Mouse (Mus musculus) forebrain, postnatal 0 days (tissue): Measurements from ENCODE around the gene Ddah1. TPM values are rescaled to one million over a fixed set of nuclear protein-coding genes. Genes with fewer than 3 reads are reported as not detected.

ENCODE experiments used
- ATAC-seq: fragments of 200-750 bp; cut with Nextera tagmentation; 2 replicates; pipeline ENCODE4 v1.8.0; 2017; ENCODE audit warnings: mild to moderate bottlenecking, moderate library complexity
- DNase-seq: peaks from one replicate; pipeline ENCODE4 v3.0.0-alpha.2; 2015
- H3K27ac ChIP-seq: fragments of 300-500 bp; sonication (generic); 2 replicates; pipeline ENCODE4 v1.5.1; 2014; ENCODE audit warnings: low read depth, mild to moderate bottlenecking, antibody characterized with exemption, low read length, moderate library complexity, mixed read lengths
- H3K27me3 ChIP-seq: fragments of 300-500 bp; sonication (generic); 2 replicates; pipeline ENCODE4 v1.6.1; 2014; ENCODE audit warnings: mild to moderate bottlenecking, low read length, mixed read lengths; ENCODE audit not compliant: insufficient read depth
- H3K36me3 ChIP-seq: fragments of 300-500 bp; sonication (generic); 2 replicates; pipeline ENCODE4 v1.6.1; 2014; ENCODE audit warnings: mild to moderate bottlenecking, moderate library complexity; ENCODE audit not compliant: insufficient read depth
- H3K4me1 ChIP-seq: fragments of 300-500 bp; sonication (generic); 2 replicates; pipeline ENCODE4 v1.6.1; 2014; ENCODE audit warnings: antibody characterized with exemption; ENCODE audit not compliant: insufficient read depth
- H3K4me2 ChIP-seq: fragments of 300-500 bp; sonication (generic); 2 replicates; pipeline ENCODE4 v1.6.1; 2014; ENCODE audit warnings: low read depth, mild to moderate bottlenecking, moderate library complexity
- H3K4me3 ChIP-seq: fragments of 300-500 bp; sonication (generic); 2 replicates; pipeline ENCODE4 v1.5.1; 2014; ENCODE audit warnings: low read depth, low read length, mixed read lengths
- H3K9ac ChIP-seq: fragments of 300-500 bp; sonication (generic); 2 replicates; pipeline ENCODE4 v1.6.1; 2014; ENCODE audit warnings: mild to moderate bottlenecking
- H3K9me3 ChIP-seq: fragments of 300-500 bp; sonication (generic); 2 replicates; pipeline ENCODE4 v1.6.1; 2016; ENCODE audit warnings: low read length
- CTCF ChIP-seq: sonication (generic); IDR thresholded peaks from 2 replicates; pipeline ENCODE4 v1.5.1; 2016; ENCODE audit warnings: antibody characterized with exemption, control low read depth, low read depth
- WGBS: fragments of 180-500 bp; shearing (Covaris S2); extraction: QIAGEN DNeasy Blood & Tissue Kit; methylation state at CpG from one replicate; pipeline ENCODE4 v1.1.7; 2014; 5-methylcytosine and 5-hydroxymethylcytosine counted together
- polyA plus RNA-seq: library from polyadenylated mRNA; unstranded; fragments of >200 nt; fragmentation: Nextera tagmentation; extraction: Ambion mirVana; gene quantifications from 2 replicates; pipeline ENCODE4 v1.2.1, GENCODE M21; 2015
- total RNA-seq: library from RNA; depleted of rRNA; stranded (reverse); fragments of >200 nt; gene quantifications from 2 replicates; pipeline ENCODE4 v1.2.3, GENCODE M21; 2014

The Ddah1 gene
- total and polyA plus RNA-seq, 2 experiments from 2014 or later, result 147 to 206 TPM

GRCm38 (mm10) chr3:145841961-145842710, 83.7 kb downstream of the Ddah1 start:
- peak; percentile 54 for ATAC-seq
- WGBS, result 65% methylated on average over 12 of the region's 12 CpGs
- Histone ChIP-seq H3K27me3 (no peaks in the 10 kb centered on the region), H3K9me3 (no peaks in the 10 kb centered on the region), H3K4me2 (no peak overlapping the region), H3K4me1 (no peaks in the 10 kb centered on the region), H3K9ac (no peak overlapping the region), H3K4me3 (no peak overlapping the region), H3K27ac (no peak overlapping the region), H3K36me3 (no peaks in the 10 kb centered on the region)
- TF ChIP-seq CTCF, result no peak
- peak; percentile 61 for DNase-seq

- no peak overlapping the region for H3K9ac ChIP-seq
- H3K4me2 ChIP-seq, result no peak overlapping the region
- WGBS, result 90% methylated on average over 3 of the region's 3 CpGs
- no peak overlapping the region for H3K27ac ChIP-seq
- H3K9me3 ChIP-seq, result no peaks in the 10 kb centered on the region
- no peaks in the 10 kb centered on the region for H3K36me3 ChIP-seq
- no peak for DNase-seq
- no peak overlapping the region for H3K4me3 ChIP-seq
- no peaks in the 10 kb centered on the region for H3K27me3 ChIP-seq
- H3K4me1 ChIP-seq, result no peaks in the 10 kb centered on the region
- no peak for TF ChIP-seq CTCF
- ATAC-seq, result no peak
These were observed 85.4 kb downstream of the Ddah1 start for GRCm38 (mm10) chr3:145843836-145844235.

DNA sequence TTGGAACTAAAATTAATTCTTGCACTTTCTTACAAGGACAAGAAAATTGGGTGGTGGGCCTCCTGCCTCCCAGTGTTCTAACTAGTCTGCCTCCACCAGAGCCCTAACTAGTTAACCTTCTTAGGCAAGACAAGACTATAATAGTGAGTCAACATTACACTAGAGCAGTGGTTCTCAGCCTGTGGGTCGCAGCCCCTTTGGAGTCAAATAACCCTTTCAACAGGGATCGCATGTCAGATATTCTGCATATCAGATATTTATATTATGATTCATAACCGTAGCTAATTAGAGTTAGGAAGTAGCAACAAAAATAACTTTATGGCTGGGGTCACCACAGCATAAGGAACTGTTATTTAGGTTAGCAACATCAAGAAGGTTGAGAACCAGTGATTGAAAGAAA, 86.4 kb downstream of the Ddah1 start:
- Histone ChIP-seq H3K27me3 (no peaks in the 10 kb centered on the region), H3K4me3 (no peak overlapping the region), H3K4me2 (no peak overlapping the region), H3K27ac (no peak overlapping the region), H3K4me1 (no peaks in the 10 kb centered on the region), H3K9me3 (no peaks in the 10 kb centered on the region), H3K9ac (no peak overlapping the region), H3K36me3 (no peaks in the 10 kb centered on the region)
- ATAC-seq, result no peak
- 94% methylated on average over 3 of the region's 3 CpGs for WGBS
- TF ChIP-seq CTCF, result no peak
- no peak for DNase-seq

- TF ChIP-seq CTCF, result no peak
- WGBS, result 66% methylated on average over 2 of the region's 2 CpGs
- ATAC-seq, result no peak
These were observed 87.8 kb downstream of the Ddah1 start for GRCm38 (mm10) chr3:145846255-145846654.

GRCm38 (mm10) chr3:145852041-145852440, 93.6 kb downstream of the Ddah1 start:
- no peak overlapping the region for H3K4me2 ChIP-seq
- H3K27ac ChIP-seq, result no peak overlapping the region
- DNase-seq, result no peak
- H3K4me3 ChIP-seq, result no peak overlapping the region
- 0 out of 2 replicates have a peak, but pooled peaks cover under 1% of the 10 kb centered on the region for H3K9me3 ChIP-seq
- H3K36me3 ChIP-seq, result no peaks in the 10 kb centered on the region
- TF ChIP-seq CTCF, result no peak
- no peaks in the 10 kb centered on the region for H3K4me1 ChIP-seq
- 28% methylated on average over 5 of the region's 5 CpGs for WGBS
- H3K9ac ChIP-seq, result no peak overlapping the region
- ATAC-seq, result peak; percentile 27; the same call in 1 of the 2 replicates
- no peaks in the 10 kb centered on the region for H3K27me3 ChIP-seq

More at GRCm38 (mm10) chr3:145846255-145846654, 87.8 kb downstream of the Ddah1 start:
- H3K4me1 ChIP-seq, result no peaks in the 10 kb centered on the region
- no peaks in the 10 kb centered on the region for H3K27me3 ChIP-seq
- H3K9me3 ChIP-seq, result no peaks in the 10 kb centered on the region
- no peak overlapping the region for H3K9ac ChIP-seq
- H3K27ac ChIP-seq, result no peak overlapping the region
- H3K4me3 ChIP-seq, result no peak overlapping the region
- no peaks in the 10 kb centered on the region for H3K36me3 ChIP-seq
- DNase-seq, result no peak
- no peak overlapping the region for H3K4me2 ChIP-seq

GRCm38 (mm10) chr3:145852800-145853199, 94.3 kb downstream of the Ddah1 start:
- Histone ChIP-seq H3K4me2 (no peak overlapping the region), H3K27ac (no peak overlapping the region), H3K4me1 (no peaks in the 10 kb centered on the region), H3K9ac (no peak overlapping the region), H3K9me3 (0 out of 2 replicates have a peak, but pooled peaks cover 7% of the 10 kb centered on the region), H3K36me3 (no peaks in the 10 kb centered on the region), H3K4me3 (no peak overlapping the region), H3K27me3 (no peaks in the 10 kb centered on the region)
- no peak for TF ChIP-seq CTCF
- DNase-seq, result no peak
- no peak for ATAC-seq
- WGBS, result 95% methylated on average over 4 of the region's 4 CpGs

- Histone ChIP-seq H3K27ac (no peak overlapping the region), H3K4me2 (no peak overlapping the region), H3K27me3 (no peaks in the 10 kb centered on the region), H3K36me3 (no peaks in the 10 kb centered on the region), H3K4me1 (no peaks in the 10 kb centered on the region), H3K4me3 (no peak overlapping the region), H3K9ac (no peak overlapping the region), H3K9me3 (0 out of 2 replicates have a peak, but pooled peaks cover 7% of the 10 kb centered on the region)
- WGBS, result 87% methylated on average over 4 of the region's 4 CpGs
- no peak for ATAC-seq
- no peak for DNase-seq
- TF ChIP-seq CTCF, result no peak
These were observed 95.2 kb downstream of the Ddah1 start for GRCm38 (mm10) chr3:145853713-145854112.
